Mouse (Mus musculus) midbrain, postnatal 0 days (tissue): ENCODE results near the gene Slc24a4. TPM values are rescaled to one million over a fixed set of nuclear protein-coding genes. Genes with fewer than 3 reads are reported as not detected.

ENCODE experiments used
- ATAC-seq: fragments of 200-750 bp; cut with Nextera tagmentation; 2 replicates; pipeline ENCODE4 v1.8.0; 2017; ENCODE audit warnings: moderate number of reproducible peaks, mild to moderate bottlenecking, moderate TSS enrichment, moderate library complexity; ENCODE audit not compliant: low FRiP score
- DNase-seq: peaks from one replicate; pipeline ENCODE4 v3.0.0-alpha.2; 2015; ENCODE audit warnings: low spot score
- H3K27ac ChIP-seq: fragments of 300-500 bp; sonication (generic); 2 replicates; pipeline ENCODE4 v1.5.1; 2014; ENCODE audit warnings: low read depth, mild to moderate bottlenecking, low read length, mixed read lengths
- H3K27me3 ChIP-seq: fragments of 300-500 bp; sonication (generic); 2 replicates; pipeline ENCODE4 v1.6.1; 2014; ENCODE audit warnings: low read length, control low read depth, mixed read lengths; ENCODE audit not compliant: insufficient read depth
- H3K36me3 ChIP-seq: fragments of 300-500 bp; sonication (generic); 2 replicates; pipeline ENCODE4 v1.6.1; 2014; ENCODE audit warnings: low read length, control low read depth, mixed read lengths; ENCODE audit not compliant: insufficient read depth
- H3K4me1 ChIP-seq: fragments of 300-500 bp; sonication (generic); 2 replicates; pipeline ENCODE4 v1.6.1; 2014; ENCODE audit warnings: mild to moderate bottlenecking, control low read depth, antibody characterized with exemption, low read length, mixed read lengths; ENCODE audit not compliant: insufficient read depth
- H3K4me2 ChIP-seq: fragments of 300-500 bp; sonication (generic); 2 replicates; pipeline ENCODE4 v1.6.1; 2014; ENCODE audit warnings: low read depth, mild to moderate bottlenecking, low read length, mixed read lengths; ENCODE audit not compliant: poor library complexity, severe bottlenecking
- H3K4me3 ChIP-seq: fragments of 300-500 bp; sonication (generic); 2 replicates; pipeline ENCODE4 v1.5.1; 2014; ENCODE audit warnings: low read depth, mild to moderate bottlenecking, low read length, moderate library complexity
- H3K9ac ChIP-seq: fragments of 300-500 bp; sonication (generic); replicated peaks from 2 replicates; pipeline ENCODE4 v1.6.1; 2014; ENCODE audit warnings: mild to moderate bottlenecking, low read length, moderate library complexity, mixed read lengths; ENCODE audit not compliant: poor library complexity, severe bottlenecking
- H3K9me3 ChIP-seq: fragments of 300-500 bp; sonication (generic); 2 replicates; pipeline ENCODE4 v1.6.1; 2016; ENCODE audit warnings: low read length, control low read depth
- CTCF ChIP-seq: IDR thresholded peaks from 2 replicates; pipeline ENCODE4 v1.5.1; 2016; ENCODE audit warnings: antibody characterized with exemption, mild to moderate bottlenecking
- WGBS: fragments of 180-500 bp; shearing (Covaris S2); extraction: QIAGEN DNeasy Blood & Tissue Kit; methylation state at CpG from one replicate; pipeline ENCODE4 v1.1.7; 2014; 5-methylcytosine and 5-hydroxymethylcytosine counted together
- polyA plus RNA-seq: library from polyadenylated mRNA; unstranded; fragments of >200 nt; fragmentation: Nextera tagmentation; extraction: Ambion mirVana; gene quantifications from 2 replicates; pipeline ENCODE4 v1.2.1, GENCODE M21; 2015
- total RNA-seq: library from RNA; depleted of rRNA; stranded (reverse); fragments of >200 nt; gene quantifications from 2 replicates; pipeline ENCODE4 v1.2.3, GENCODE M21; 2014

Slc24a4 gene
- total and polyA plus RNA-seq, 2 experiments from 2014 or later: 2.4 to 5.3 TPM

- H3K4me3 ChIP-seq: peak overlapping the region; percentile 56
- H3K9me3 ChIP-seq: no peaks in the 10 kb centered on the region
- DNase-seq (no peak), ATAC-seq (no peak)
- H3K36me3 ChIP-seq: no peaks in the 10 kb centered on the region
- no peak for TF ChIP-seq CTCF
- peaks cover 13% of the 10 kb centered on the region for H3K27me3 ChIP-seq
- no peak overlapping the region for H3K9ac ChIP-seq
- H3K4me1 ChIP-seq: peaks cover 10% of the 10 kb centered on the region; the same call in 1 of the 2 replicates
- 12% methylated on average over 7 of the region's 7 CpGs for WGBS
- H3K27ac ChIP-seq: no peak overlapping the region
- peak overlapping the region; percentile 96 for H3K4me2 ChIP-seq
Measured at GRCm38 (mm10) chr12:102127601-102128000, 932 bp upstream of the Slc24a4 start.

GRCm38 (mm10) chr12:102128791-102129507 lies 416 bp downstream of the Slc24a4 start:
- peak; percentile 50 for TF ChIP-seq CTCF
- WGBS: under 1% methylated on average over 68 of the region's 73 CpGs
- Histone ChIP-seq H3K4me2 (peak overlapping the region; percentile 96), H3K9me3 (no peaks in the 10 kb centered on the region), H3K27me3 (peaks cover 13% of the 10 kb centered on the region), H3K9ac (peak overlapping the region; percentile 44), H3K4me1 (peaks cover 10% of the 10 kb centered on the region; the same call in 1 of the 2 replicates), H3K27ac (no peak overlapping the region), H3K36me3 (no peaks in the 10 kb centered on the region), H3K4me3 (peak overlapping the region; percentile 56)
- ATAC-seq: peak; percentile 67
- DNase-seq: peak; percentile 60

GRCm38 (mm10) chr12:102129508-102130030 lies 1.0 kb downstream of the Slc24a4 start:
- Histone ChIP-seq H3K4me1 (peaks cover 10% of the 10 kb centered on the region; the same call in 1 of the 2 replicates), H3K9me3 (no peaks in the 10 kb centered on the region), H3K4me2 (peak overlapping the region; percentile 96), H3K4me3 (peak overlapping the region; percentile 56), H3K36me3 (no peaks in the 10 kb centered on the region), H3K27me3 (peaks cover 13% of the 10 kb centered on the region), H3K9ac (peak overlapping the region; percentile 44), H3K27ac (no peak overlapping the region)
- no peak for TF ChIP-seq CTCF
- DNase-seq (no peak), ATAC-seq (peak; percentile 12; the same call in 1 of the 2 replicates)
- WGBS: under 1% methylated on average over 14 of the region's 14 CpGs

DNA sequence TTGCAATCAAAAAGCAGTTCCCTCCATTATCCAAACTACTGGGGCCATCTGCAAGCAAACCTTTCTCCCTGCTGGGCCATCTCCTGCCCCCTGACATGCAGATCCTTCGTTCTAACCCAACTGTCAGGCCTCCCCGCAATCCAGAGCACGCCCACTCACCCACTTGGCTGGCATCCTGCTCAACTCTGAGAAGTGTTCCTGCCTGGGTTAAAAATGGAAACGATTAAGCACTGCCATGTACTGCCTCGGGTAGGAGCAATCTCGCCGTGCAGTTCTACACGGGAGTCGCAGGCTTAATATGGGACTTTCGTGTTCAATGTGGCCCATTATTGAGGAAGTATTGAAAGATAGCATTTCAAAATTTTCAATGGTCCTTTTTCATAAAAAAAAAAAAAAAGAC lies 11.2 kb downstream of the Slc24a4 start:
- Histone ChIP-seq H3K9ac (no peak overlapping the region), H3K4me1 (no peaks in the 10 kb centered on the region), H3K27me3 (no peaks in the 10 kb centered on the region), H3K4me2 (no peak overlapping the region), H3K27ac (no peak overlapping the region), H3K36me3 (no peaks in the 10 kb centered on the region), H3K9me3 (no peaks in the 10 kb centered on the region), H3K4me3 (no peak overlapping the region)
- DNase-seq (no peak), ATAC-seq (no peak)
- WGBS: 86% methylated on average over 10 of the region's 10 CpGs
- no peak for TF ChIP-seq CTCF

DNA sequence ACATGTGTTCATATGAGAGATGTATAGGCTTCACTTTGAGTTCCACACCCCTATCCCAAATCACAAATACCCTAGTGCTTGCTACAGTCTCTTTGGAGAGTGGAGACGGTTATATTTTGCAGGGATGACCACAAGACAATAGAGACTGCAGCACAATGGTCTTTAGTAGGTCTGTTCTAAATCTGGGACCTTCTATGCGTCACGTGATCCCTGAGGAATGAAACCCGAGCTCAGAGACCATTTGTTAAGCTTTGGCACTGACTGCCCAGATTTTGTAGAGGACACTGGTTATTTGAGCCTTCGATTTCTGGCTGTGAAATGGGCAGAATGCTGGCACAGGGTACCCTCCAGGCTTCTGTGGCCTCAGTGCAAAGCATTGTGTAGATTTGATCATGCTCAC lies 12.8 kb downstream of the Slc24a4 start:
- Histone ChIP-seq H3K9me3 (no peaks in the 10 kb centered on the region), H3K27ac (no peak overlapping the region), H3K27me3 (no peaks in the 10 kb centered on the region), H3K36me3 (no peaks in the 10 kb centered on the region), H3K9ac (no peak overlapping the region), H3K4me1 (no peaks in the 10 kb centered on the region), H3K4me2 (no peak overlapping the region), H3K4me3 (no peak overlapping the region)
- DNase-seq (no peak), ATAC-seq (no peak)
- no peak for TF ChIP-seq CTCF
- 72% methylated on average over 5 of the region's 5 CpGs for WGBS

GRCm38 (mm10) chr12:102147678-102148077 lies 19.1 kb downstream of the Slc24a4 start:
- ATAC-seq (no peak), DNase-seq (no peak)
- Histone ChIP-seq H3K9ac (no peak overlapping the region), H3K9me3 (no peaks in the 10 kb centered on the region), H3K4me1 (no peaks in the 10 kb centered on the region), H3K27me3 (no peaks in the 10 kb centered on the region), H3K4me2 (no peak overlapping the region), H3K27ac (no peak overlapping the region), H3K36me3 (no peaks in the 10 kb centered on the region), H3K4me3 (no peak overlapping the region)
- 73% methylated on average over 4 of the region's 4 CpGs for WGBS
- TF ChIP-seq CTCF: no peak
